Mouse (Mus musculus): ENCODE results near the gene Rora. TPM values are rescaled to one million over a fixed set of nuclear protein-coding genes. Genes with fewer than 3 reads are reported as not detected.

Gene Rora
- polyA plus RNA-seq, 1 experiment from 2014 or later: 8.9 TPM

DNA sequence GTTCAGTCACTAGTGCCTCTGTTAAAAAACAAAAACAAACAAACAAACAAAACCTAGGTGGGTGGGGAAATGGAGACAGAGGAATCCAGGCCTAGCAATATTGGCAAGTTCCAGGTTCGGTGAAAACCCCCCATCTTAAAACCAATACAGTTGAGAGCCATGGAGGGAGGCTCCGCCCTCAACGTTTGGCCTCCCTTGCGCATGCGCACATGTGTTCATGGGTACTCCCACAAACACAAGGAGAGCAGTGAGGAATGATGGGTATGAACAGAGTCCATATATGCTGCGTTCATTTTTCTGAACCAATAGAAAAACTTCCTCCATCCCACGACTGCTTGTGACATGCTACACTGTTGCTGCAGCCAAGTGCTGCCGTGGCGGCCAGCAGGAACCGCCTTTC is 690.3 kb downstream of the Rora start:
- Histone ChIP-seq H3K27me3 (no peaks in the 10 kb centered on the region), H3K4me2 (replicated peaks) (no peak overlapping the region), H3K4me3 (no peak overlapping the region), H3K9me3 (no peaks in the 10 kb centered on the region), H3K4me1 (peaks cover 3% of the 10 kb centered on the region; the same call in 1 of the 2 replicates), H3K36me3 (no peaks in the 10 kb centered on the region), H3K27ac (replicated peaks) (no peak overlapping the region), H3K9ac (replicated peaks) (no peak overlapping the region)
- WGBS: 88% methylated on average over 10 of the region's 10 CpGs
- ATAC-seq (ENCODE audit: low FRiP score, low read depth): no peak

DNA sequence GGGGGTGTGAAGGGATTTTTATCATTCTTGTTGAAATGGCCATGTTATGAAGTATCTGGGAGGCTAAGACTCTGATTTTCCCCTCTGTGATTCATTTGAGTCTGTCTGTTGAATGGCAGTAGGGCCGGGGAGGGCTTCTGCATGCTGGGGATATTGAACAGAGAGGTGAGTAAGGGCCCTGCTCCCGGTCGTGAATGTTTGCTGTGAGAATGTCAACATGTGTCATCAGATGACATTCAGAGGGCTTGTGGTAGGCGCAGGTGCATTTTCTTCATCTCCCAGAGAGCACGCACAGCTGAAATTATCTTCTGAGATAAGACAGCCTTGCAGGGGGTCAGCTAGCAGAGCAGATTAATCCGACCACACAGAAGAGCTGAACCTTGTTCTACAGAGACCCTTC is 692.0 kb downstream of the Rora start:
- Histone ChIP-seq H3K9ac (replicated peaks) (no peak overlapping the region), H3K4me3 (no peak overlapping the region)

DNA sequence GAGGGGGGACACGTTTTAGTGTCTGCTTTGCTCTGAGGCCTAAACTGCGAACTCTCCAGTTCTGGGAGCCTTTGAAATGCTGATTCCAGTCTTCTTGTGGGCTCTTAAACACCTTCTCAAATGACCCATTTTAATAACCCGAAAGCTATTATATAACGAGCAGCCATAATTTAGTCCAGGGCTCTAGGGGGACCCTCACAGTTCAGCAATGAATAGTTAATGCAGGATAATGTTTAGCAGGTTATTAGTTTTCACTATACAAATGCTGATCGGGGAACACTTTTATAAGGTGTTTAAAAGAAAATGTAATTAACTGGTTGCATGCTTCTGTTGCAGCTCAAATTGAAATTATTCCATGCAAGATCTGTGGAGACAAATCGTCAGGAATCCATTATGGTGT is 694.2 kb downstream of the Rora start:
- ATAC-seq (ENCODE audit: low FRiP score, low read depth): no peak
- Histone ChIP-seq H3K36me3 (no peaks in the 10 kb centered on the region), H3K4me2 (replicated peaks) (no peak overlapping the region), H3K27ac (replicated peaks) (no peak overlapping the region), H3K27me3 (no peaks in the 10 kb centered on the region), H3K4me1 (peaks cover 3% of the 10 kb centered on the region; the same call in 1 of the 2 replicates), H3K4me3 (no peak overlapping the region), H3K9ac (replicated peaks) (no peak overlapping the region), H3K9me3 (no peaks in the 10 kb centered on the region)
- WGBS: 69% methylated on average over 6 of the region's 6 CpGs

More for the DNA sequence above, 692.0 kb downstream of the Rora start:
- H3K27me3 ChIP-seq: no peaks in the 10 kb centered on the region
- no peak overlapping the region for H3K27ac ChIP-seq (replicated peaks)
- 53% methylated on average over 6 of the region's 6 CpGs for WGBS
- H3K4me2 ChIP-seq (replicated peaks): no peak overlapping the region
- ATAC-seq (ENCODE audit: low FRiP score, low read depth): no peak
- peaks cover 3% of the 10 kb centered on the region; the same call in 1 of the 2 replicates for H3K4me1 ChIP-seq
- H3K36me3 ChIP-seq: no peaks in the 10 kb centered on the region
- no peaks in the 10 kb centered on the region for H3K9me3 ChIP-seq

DNA sequence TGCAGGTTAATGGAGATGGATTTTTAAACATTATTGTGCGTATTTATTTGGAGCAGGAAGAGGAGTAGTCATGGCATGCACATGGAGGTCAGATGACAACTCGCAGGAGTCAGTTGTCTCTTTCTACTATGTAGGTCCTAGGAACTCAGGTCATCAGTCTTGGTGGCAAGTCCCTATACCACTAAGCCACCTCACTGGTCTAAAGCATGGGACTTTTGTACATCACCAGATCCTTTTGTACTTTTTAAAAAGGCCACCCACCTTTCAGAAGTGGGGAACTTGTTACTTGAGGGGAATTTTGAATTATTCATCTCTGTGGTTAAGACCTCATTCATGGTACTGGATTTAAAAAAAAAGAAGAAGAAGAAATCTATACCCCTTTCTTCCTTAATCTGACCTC is 696.0 kb downstream of the Rora start:
- no peak overlapping the region for H3K4me3 ChIP-seq
- H3K27me3 ChIP-seq: no peaks in the 10 kb centered on the region
- ATAC-seq (ENCODE audit: low FRiP score, low read depth): no peak
- H3K27ac ChIP-seq (replicated peaks): no peak overlapping the region
- no peaks in the 10 kb centered on the region for H3K36me3 ChIP-seq
- peaks cover 3% of the 10 kb centered on the region; the same call in 1 of the 2 replicates for H3K4me1 ChIP-seq
- 92% methylated on average over 2 of the region's 2 CpGs for WGBS
- no peaks in the 10 kb centered on the region for H3K9me3 ChIP-seq
- H3K4me2 ChIP-seq (replicated peaks): no peak overlapping the region
- H3K9ac ChIP-seq (replicated peaks): no peak overlapping the region

DNA sequence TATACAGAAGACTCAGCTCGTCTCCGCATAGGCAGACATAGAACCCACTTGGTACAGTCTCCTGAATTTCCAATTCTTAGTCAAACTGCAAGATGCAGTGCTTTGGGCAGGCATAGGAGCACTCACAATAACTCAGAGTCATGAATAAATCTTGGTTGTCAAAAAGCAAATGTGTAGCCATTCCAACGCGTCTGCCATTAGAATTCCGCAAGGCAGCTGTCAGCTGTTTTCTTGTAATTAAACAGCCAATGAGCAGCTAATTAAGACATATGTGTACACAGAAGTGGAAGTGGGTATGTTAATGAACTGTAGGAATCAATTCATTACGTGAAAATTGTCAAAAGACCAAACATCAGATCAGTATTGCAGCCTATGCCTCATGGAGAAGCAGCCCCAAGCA is 700.6 kb downstream of the Rora start:
- no peak overlapping the region for H3K9ac ChIP-seq (replicated peaks)
- 87% methylated on average over 6 of the region's 6 CpGs for WGBS
- H3K36me3 ChIP-seq: no peaks in the 10 kb centered on the region
- H3K9me3 ChIP-seq: no peaks in the 10 kb centered on the region
- no peak overlapping the region for H3K4me3 ChIP-seq
- peaks cover 11% of the 10 kb centered on the region for H3K4me1 ChIP-seq
- ATAC-seq (ENCODE audit: low FRiP score, low read depth): no peak
- no peaks in the 10 kb centered on the region for H3K27me3 ChIP-seq
- no peak overlapping the region for H3K4me2 ChIP-seq (replicated peaks)
- H3K27ac ChIP-seq (replicated peaks): no peak overlapping the region

DNA sequence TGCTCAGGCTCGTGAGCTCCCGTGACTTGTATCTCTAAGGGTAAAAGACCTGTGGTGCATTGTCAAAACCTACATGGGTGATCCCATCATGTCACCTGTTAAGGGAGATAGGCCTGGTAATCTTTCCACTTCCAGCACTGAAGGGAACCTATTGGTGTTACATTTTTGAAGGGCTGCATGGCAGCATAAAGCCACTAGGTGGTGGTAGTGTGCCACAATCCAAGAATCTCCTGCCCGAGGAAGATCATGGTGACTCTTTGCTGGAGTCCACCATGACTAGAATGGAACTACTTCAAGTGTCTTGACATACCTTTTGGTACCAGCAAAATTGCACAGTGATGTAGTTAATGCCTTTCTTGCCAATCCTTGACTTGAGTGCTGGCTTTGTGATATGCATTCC is 704.2 kb downstream of the Rora start:
- Histone ChIP-seq H3K9me3 (no peaks in the 10 kb centered on the region), H3K4me3 (no peak overlapping the region), H3K27me3 (no peaks in the 10 kb centered on the region), H3K4me2 (replicated peaks) (no peak overlapping the region), H3K36me3 (no peaks in the 10 kb centered on the region), H3K9ac (replicated peaks) (no peak overlapping the region), H3K4me1 (peaks cover 11% of the 10 kb centered on the region), H3K27ac (replicated peaks) (no peak overlapping the region)
- WGBS: 31% methylated on average over 3 of the region's 3 CpGs
- ATAC-seq (ENCODE audit: low FRiP score, low read depth): no peak

DNA sequence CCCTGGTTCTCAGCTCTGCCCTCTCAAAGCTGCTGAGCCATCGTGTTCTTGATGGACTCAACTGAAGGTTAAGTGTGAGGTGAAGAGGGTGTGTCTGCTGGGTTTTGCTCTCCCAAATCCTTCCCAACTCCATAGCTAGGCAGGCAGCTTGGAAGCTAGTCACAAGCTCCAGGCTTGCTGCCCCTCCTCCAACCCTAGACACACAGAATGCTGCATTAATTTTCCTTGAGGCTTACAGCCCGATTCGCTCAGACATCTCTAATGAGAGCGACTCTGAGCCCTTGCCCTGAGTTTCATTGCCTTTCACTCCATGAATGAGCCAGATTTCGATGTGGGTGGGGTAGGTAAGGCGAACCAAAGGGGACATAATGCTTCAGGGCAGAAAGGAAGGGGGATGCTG is 705.2 kb downstream of the Rora start:
- H3K4me3 ChIP-seq: no peak overlapping the region
- no peak for ATAC-seq (ENCODE audit: low FRiP score, low read depth)
- H3K9me3 ChIP-seq: no peaks in the 10 kb centered on the region
- no peak overlapping the region for H3K9ac ChIP-seq (replicated peaks)
- peaks cover 11% of the 10 kb centered on the region for H3K4me1 ChIP-seq
- no peak overlapping the region for H3K27ac ChIP-seq (replicated peaks)
- no peaks in the 10 kb centered on the region for H3K36me3 ChIP-seq
- no peak overlapping the region for H3K4me2 ChIP-seq (replicated peaks)
- 61% methylated on average over 6 of the region's 6 CpGs for WGBS
- H3K27me3 ChIP-seq: no peaks in the 10 kb centered on the region

DNA sequence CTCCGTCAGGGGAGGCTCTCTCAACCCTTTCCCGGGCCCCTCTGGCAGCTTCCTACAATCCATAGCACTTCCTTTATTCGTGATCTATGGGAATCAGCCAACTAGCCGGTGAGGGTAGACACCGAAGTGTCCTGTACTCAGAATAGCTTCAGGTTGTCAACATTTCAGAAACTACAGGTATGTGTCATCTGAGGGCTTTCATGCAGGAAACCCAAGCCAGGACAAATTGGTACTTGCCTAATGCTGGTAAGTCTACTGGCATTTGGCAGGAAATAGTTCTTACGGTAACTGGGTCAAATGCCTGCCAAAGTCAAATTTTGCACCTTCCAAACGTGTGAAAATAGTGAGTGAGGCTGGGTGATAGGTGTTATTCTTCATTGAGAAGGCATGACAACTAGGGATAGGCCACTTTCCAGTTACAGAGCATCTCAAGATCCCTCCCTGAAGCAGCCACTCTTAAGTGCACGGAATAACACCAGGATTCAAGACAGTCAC is 708.4 kb downstream of the Rora start:
- H3K27me3 ChIP-seq: no peaks in the 10 kb centered on the region
- peaks cover 11% of the 10 kb centered on the region for H3K4me1 ChIP-seq
- 93% methylated on average over 8 of the region's 8 CpGs for WGBS
- no peak overlapping the region for H3K4me2 ChIP-seq (replicated peaks)
- H3K9ac ChIP-seq (replicated peaks): no peak overlapping the region
- H3K9me3 ChIP-seq: no peaks in the 10 kb centered on the region
- H3K36me3 ChIP-seq: no peaks in the 10 kb centered on the region
- no peak overlapping the region for H3K27ac ChIP-seq (replicated peaks)
- H3K4me3 ChIP-seq: no peak overlapping the region
- ATAC-seq (ENCODE audit: low FRiP score, low read depth): no peak

DNA sequence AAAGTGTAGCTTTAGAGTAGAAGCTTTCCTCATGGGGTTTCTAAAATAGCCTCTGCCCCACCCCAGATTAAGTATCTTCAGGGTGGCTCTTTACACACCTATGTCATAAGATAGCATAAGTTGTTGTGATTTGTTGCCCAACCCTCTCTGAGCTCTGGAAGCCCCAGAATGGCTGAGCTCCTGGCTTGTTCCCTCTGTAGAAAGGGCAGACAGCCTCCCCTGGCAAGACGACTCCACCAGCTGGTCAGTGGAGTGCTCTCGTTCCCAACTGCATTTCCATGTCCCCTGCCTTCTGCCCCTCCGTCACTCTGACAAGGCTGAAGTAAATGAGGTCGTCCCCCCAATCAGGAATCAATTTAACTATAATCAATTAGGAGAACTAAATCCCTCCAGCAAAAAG is 709.2 kb downstream of the Rora start:
- no peaks in the 10 kb centered on the region for H3K9me3 ChIP-seq
- H3K4me3 ChIP-seq: no peak overlapping the region
- H3K4me2 ChIP-seq (replicated peaks): no peak overlapping the region
- no peak for ATAC-seq (ENCODE audit: low FRiP score, low read depth)
- WGBS: 49% methylated on average over 4 of the region's 4 CpGs
- H3K36me3 ChIP-seq: no peaks in the 10 kb centered on the region
- H3K27me3 ChIP-seq: no peaks in the 10 kb centered on the region
- no peak overlapping the region for H3K27ac ChIP-seq (replicated peaks)
- no peak overlapping the region for H3K9ac ChIP-seq (replicated peaks)
- H3K4me1 ChIP-seq: peaks cover 11% of the 10 kb centered on the region

DNA sequence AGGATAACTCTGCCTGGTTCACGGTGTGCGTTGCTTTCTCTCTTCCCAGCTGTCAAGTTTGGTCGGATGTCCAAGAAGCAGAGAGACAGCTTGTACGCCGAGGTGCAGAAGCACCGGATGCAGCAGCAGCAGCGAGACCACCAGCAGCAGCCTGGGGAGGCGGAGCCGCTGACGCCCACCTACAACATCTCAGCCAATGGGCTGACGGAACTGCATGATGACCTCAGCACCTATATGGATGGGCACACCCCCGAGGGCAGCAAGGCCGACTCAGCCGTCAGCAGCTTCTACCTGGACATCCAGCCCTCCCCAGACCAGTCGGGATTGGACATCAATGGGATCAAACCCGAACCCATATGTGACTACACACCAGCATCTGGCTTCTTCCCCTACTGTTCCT is 710.5 kb downstream of the Rora start:
- Histone ChIP-seq H3K9me3 (no peaks in the 10 kb centered on the region), H3K4me3 (no peak overlapping the region), H3K27ac (replicated peaks) (no peak overlapping the region), H3K9ac (replicated peaks) (no peak overlapping the region), H3K36me3 (no peaks in the 10 kb centered on the region), H3K4me2 (replicated peaks) (0 out of 2 replicates have a peak overlapping the region, but pooled peaks have one; percentile 2), H3K27me3 (no peaks in the 10 kb centered on the region), H3K4me1 (peaks cover 1% of the 10 kb centered on the region)
- WGBS: 54% methylated on average over 16 of the region's 16 CpGs
- no peak for ATAC-seq (ENCODE audit: low FRiP score, low read depth)

DNA sequence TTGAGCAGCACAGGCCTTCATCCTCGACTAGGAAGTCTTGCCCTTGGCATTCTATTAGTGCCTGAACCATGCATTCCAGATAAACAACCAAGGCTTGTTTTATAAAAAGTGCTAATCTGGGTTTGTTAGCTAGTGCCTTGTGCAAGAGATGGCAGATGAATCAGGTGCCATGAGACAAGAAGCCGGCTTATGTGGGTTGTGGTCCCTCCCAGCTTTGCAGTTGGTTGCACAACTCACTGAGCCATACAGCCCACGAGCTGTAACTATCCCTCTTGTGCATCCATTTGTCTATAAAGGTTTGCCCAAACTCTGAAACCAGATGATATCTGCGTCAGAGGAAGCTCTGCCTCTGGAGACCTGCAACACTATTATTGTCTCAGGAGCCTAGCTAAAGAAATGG is 713.5 kb downstream of the Rora start:
- no peak for ATAC-seq (ENCODE audit: low FRiP score, low read depth)
- no peak overlapping the region for H3K4me2 ChIP-seq (replicated peaks)

DNA sequence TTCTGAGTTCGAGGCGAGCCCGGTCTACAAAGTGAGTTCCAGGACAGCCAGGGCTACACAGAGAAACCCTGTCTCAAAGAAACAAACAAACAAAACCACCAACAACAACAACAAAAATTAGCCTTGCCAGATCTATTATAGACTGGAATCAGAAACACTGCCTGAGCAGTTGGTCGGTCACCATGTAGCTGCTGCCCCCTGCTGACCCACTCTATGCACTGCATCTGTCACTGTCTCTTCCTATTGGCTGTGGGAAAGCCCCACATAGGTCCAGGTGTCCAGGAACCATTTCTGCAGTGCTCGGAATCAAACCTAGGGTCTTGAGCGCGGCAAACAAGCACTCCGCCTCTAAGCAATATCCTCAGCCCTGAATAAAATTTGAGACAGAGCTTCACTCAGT is 714.5 kb downstream of the Rora start:
- 74% methylated on average over 8 of the region's 8 CpGs for WGBS
- Histone ChIP-seq H3K36me3 (no peaks in the 10 kb centered on the region), H3K27me3 (no peaks in the 10 kb centered on the region), H3K4me1 (peaks cover 7% of the 10 kb centered on the region), H3K4me2 (replicated peaks) (no peak overlapping the region), H3K9me3 (no peaks in the 10 kb centered on the region), H3K27ac (replicated peaks) (no peak overlapping the region), H3K9ac (replicated peaks) (no peak overlapping the region), H3K4me3 (no peak overlapping the region)
- ATAC-seq (ENCODE audit: low FRiP score, low read depth): no peak

More for the DNA sequence above, 713.5 kb downstream of the Rora start:
- WGBS: 81% methylated on average over 4 of the region's 4 CpGs
- H3K9me3 ChIP-seq: no peaks in the 10 kb centered on the region
- H3K9ac ChIP-seq (replicated peaks): no peak overlapping the region
- no peaks in the 10 kb centered on the region; the same call in 1 of the 2 replicates for H3K4me1 ChIP-seq
- H3K4me3 ChIP-seq: no peak overlapping the region
- H3K36me3 ChIP-seq: no peaks in the 10 kb centered on the region
- H3K27ac ChIP-seq (replicated peaks): no peak overlapping the region
- no peaks in the 10 kb centered on the region for H3K27me3 ChIP-seq

DNA sequence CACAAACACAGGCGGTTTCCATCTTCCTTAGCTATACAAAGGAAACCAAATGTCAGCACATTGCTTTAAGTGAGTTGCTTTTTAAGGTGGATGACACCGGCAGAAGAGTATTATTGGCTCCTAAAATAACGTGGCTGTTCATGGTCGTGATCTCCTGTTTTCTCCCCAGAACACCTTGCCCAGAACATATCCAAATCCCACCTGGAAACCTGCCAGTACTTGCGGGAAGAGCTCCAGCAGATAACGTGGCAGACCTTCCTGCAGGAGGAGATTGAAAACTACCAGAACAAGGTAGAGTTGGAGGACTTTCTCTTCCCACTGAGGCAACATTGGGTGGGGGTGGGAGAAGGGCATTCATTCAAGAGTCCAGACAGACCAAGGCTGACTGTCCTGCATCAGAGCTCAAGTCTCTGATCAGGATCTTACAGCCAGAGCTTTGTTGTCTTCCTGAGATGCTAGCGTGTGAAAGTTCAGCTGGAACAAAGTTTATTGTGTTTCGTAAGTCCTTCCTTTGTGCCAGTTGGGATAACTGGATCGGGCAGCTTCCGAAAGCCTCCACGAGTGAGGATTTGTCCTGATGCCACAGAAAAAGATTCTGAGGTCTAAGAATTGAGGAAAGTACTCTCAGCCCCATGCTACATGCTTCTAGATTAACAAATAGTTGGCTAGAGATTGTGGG is 717.6 kb downstream of the Rora start:
- Histone ChIP-seq H3K4me2 (replicated peaks) (no peak overlapping the region), H3K27ac (replicated peaks) (no peak overlapping the region), H3K4me3 (no peak overlapping the region), H3K27me3 (no peaks in the 10 kb centered on the region), H3K9me3 (no peaks in the 10 kb centered on the region), H3K36me3 (no peaks in the 10 kb centered on the region), H3K9ac (replicated peaks) (no peak overlapping the region), H3K4me1 (peaks cover 7% of the 10 kb centered on the region; the same call in 1 of the 2 replicates)
- 86% methylated on average over 11 of the region's 11 CpGs for WGBS
- no peak for ATAC-seq (ENCODE audit: low FRiP score, low read depth)

Measured in midbrain, embryonic 12.5 days (tissue).